Mouse (Mus musculus) kidney, adult 2 months (tissue): Measurements from ENCODE around the gene Egf.

ENCODE experiments used
- CTCF ChIP-seq: fragments of 200-500 bp; conservative IDR thresholded peaks from 2 replicates; pipeline ENCODE4 v1.5.1; 2011; ENCODE audit warnings: low read depth, mild to moderate bottlenecking, control low read depth, low read length, moderate library complexity, mixed read lengths; ENCODE audit not compliant: insufficient read depth, insufficient read length
- POLR2A ChIP-seq: fragments of 200-500 bp; IDR thresholded peaks from one replicate; pipeline ENCODE4 v1.6.1; 2011; ENCODE audit warnings: low read depth, low read length, control low read depth

DNA sequence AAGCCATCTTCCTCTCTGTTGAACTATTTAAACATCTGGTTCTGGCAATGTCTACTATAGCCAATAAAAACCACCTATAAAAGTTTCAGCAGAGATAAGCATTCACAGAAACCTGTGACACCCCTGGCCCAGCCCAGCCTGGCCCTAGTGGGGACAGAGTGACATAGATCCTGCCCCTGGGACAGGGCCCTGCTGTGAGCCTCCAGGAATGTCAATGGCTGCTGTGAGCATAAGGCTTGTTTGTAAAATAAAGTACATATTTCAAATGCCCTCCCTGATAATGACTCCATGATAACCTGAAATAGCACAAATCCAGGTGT is 104.9 kb downstream of the Egf start:
- TF ChIP-seq CTCF: no peak
- TF ChIP-seq POLR2A: no peak
